Mouse (Mus musculus): Measurements from ENCODE around the gene Efcab11.

GRCm38 (mm10) chr12:99921045-99921444 lies 36.8 kb upstream of the Efcab11 start:
- TF ChIP-seq CTCF (IDR thresholded peaks at IDR 0.05; ENCODE audit: low read depth, low read length) (peak; percentile 54), POLR2AphosphoS5 (IDR thresholded peaks at IDR 0.05; ENCODE audit: insufficient replicate concordance, low read depth, low read length) (no peak), GATA1 (IDR thresholded peaks at IDR 0.05; ENCODE audit: borderline replicate concordance, low read length) (no peak), TAL1 (conservative IDR thresholded peaks at IDR 0.05; ENCODE audit: low read depth, low read length) (no peak), GATA2 (IDR thresholded peaks at IDR 0.05; ENCODE audit: borderline replicate concordance, low read depth, low read length) (no peak)
